Mouse (Mus musculus): ENCODE results near the gene Rpl18a. TPM values are rescaled to one million over a fixed set of nuclear protein-coding genes. Genes with fewer than 3 reads are reported as not detected.

The Rpl18a gene
- total RNA-seq, 4 experiments from 2014 or later, result 1,169 to 1,386 (median 1,259) TPM

- no peak for DNase-seq
Observed at GRCm38 (mm10) chr8:70853863-70854262, 43.3 kb downstream of the Rpl18a start.

GRCm38 (mm10) chr8:70852595-70853231 is 44.5 kb downstream of the Rpl18a start:
- DNase-seq, result no peak

GRCm38 (mm10) chr8:70851837-70852236 is 45.4 kb downstream of the Rpl18a start:
- no peak for DNase-seq

- no peak for DNase-seq
Observed at GRCm38 (mm10) chr8:70850947-70851346, 46.3 kb downstream of the Rpl18a start.

GRCm38 (mm10) chr8:70850132-70850845 is 46.9 kb downstream of the Rpl18a start:
- DNase-seq, result no peak

- no peak for DNase-seq
Observed at GRCm38 (mm10) chr8:70849333-70849990, 47.8 kb downstream of the Rpl18a start.

GRCm38 (mm10) chr8:70846371-70847154 is 50.6 kb downstream of the Rpl18a start:
- no peak for DNase-seq

- no peak for DNase-seq
Observed at GRCm38 (mm10) chr8:70845108-70845507, 52.1 kb downstream of the Rpl18a start.

Small RNAs within 50 kb of the gene (microRNA-seq; reads per million reads assigned to microRNA genes)
- 0 to 0.34 reads per million in 2 experiments for gene Mir1969
- 0.34 to 0.88 reads per million in 2 experiments for gene Mir7067

Other genes with a start within 250 kb of the Rpl18a start
- 100 to 1,000 TPM; 129 to 163 (median 131) TPM for gene Pgpep1, start 237.0 kb downstream of the Rpl18a start, total RNA-seq (2022)
- 100 to 1,000 TPM in 1 of 4 experiments, 10 to 100 TPM in 3; 81.4 to 101 (median 86.6) TPM for gene Lsm4, start 224.2 kb downstream of the Rpl18a start, total RNA-seq (2022)
- gene Jund, start 198.5 kb downstream of the Rpl18a start, total RNA-seq (2022), result 100 to 1,000 TPM; 187 to 329 (median 253) TPM
- under 1 TPM in 3 of 4 experiments, not detected in 1; 0.07 to 0.09 (median 0.08) TPM for gene Iqcn, start 194.0 kb downstream of the Rpl18a start, total RNA-seq (2022)
- gene Gm3336, start 178.9 kb downstream of the Rpl18a start, total RNA-seq (2022), result not detected
- under 1 TPM; 0.26 to 0.86 (median 0.30) TPM for gene Pde4c, start 173.7 kb downstream of the Rpl18a start, total RNA-seq (2022)
- gene Rab3a, start 142.7 kb downstream of the Rpl18a start, total RNA-seq (2022), result 10 to 100 TPM; 59.6 to 90.1 (median 74.4) TPM
- gene Mpv17l2, start 136.5 kb downstream of the Rpl18a start, total RNA-seq (2022), result 100 to 1,000 TPM; 106 to 166 (median 126) TPM
- gene Pik3r2, start 120.7 kb downstream of the Rpl18a start, total RNA-seq (2022), result 10 to 100 TPM; 44.0 to 73.8 (median 57.9) TPM
- 10 to 100 TPM; 17.8 to 37.7 (median 26.5) TPM for gene Mast3, start 92.4 kb downstream of the Rpl18a start, total RNA-seq (2022)
- under 1 TPM; 0.11 to 0.75 (median 0.22) TPM for gene Il12rb1, start 89.0 kb downstream of the Rpl18a start, total RNA-seq (2022)
- gene Arrdc2, start 57.7 kb downstream of the Rpl18a start, total RNA-seq (2022), result 10 to 100 TPM; 11.7 to 17.7 (median 14.5) TPM
- 1 to 10 TPM; 4.2 to 4.7 (median 4.4) TPM for gene Kcnn1, start 34.2 kb downstream of the Rpl18a start, total RNA-seq (2022)
- 10 to 100 TPM; 48.5 to 68.7 (median 51.3) TPM for gene Ccdc124, start 23.5 kb downstream of the Rpl18a start, total RNA-seq (2022)
- gene Slc5a5, start 4.7 kb downstream of the Rpl18a start, total RNA-seq (2022), result not detected
- gene Map1s, start 8.5 kb upstream of the Rpl18a start, total RNA-seq (2022), result 10 to 100 TPM; 35.7 to 54.1 (median 50.0) TPM